Mouse (Mus musculus) liver, embryonic 14.5 days (tissue): Measurements from ENCODE around the gene Med27. TPM values are rescaled to one million over a fixed set of nuclear protein-coding genes. Genes with fewer than 3 reads are reported as not detected.

Experiments
- ATAC-seq: fragments of 200-750 bp; cut with Nextera tagmentation; 2 replicates; pipeline ENCODE4 v1.8.0; 2017; ENCODE audit warnings: moderate number of reproducible peaks, mild to moderate bottlenecking, moderate library complexity; ENCODE audit not compliant: insufficient read depth
- DNase-seq, 3 experiments: peaks; one replicate each; pipeline ENCODE4 v3.0.0-alpha.2; 2012 to 2013; ENCODE audit warnings: low read depth in 3 of 3, low spot score in 3 of 3
- H3K27ac ChIP-seq: fragments of 300-500 bp; sonication (generic); 2 replicates; pipeline ENCODE4 v1.5.1; 2014; ENCODE audit warnings: moderate library complexity, mild to moderate bottlenecking, control low read depth, inconsistent platforms
- H3K27me3 ChIP-seq: fragments of 300-500 bp; sonication (generic); 2 replicates; pipeline ENCODE4 v1.6.1; 2014; ENCODE audit warnings: mild to moderate bottlenecking, low read length, moderate library complexity; ENCODE audit not compliant: control insufficient read depth, insufficient read depth
- H3K36me3 ChIP-seq: fragments of 300-500 bp; sonication (generic); replicated peaks from 2 replicates; pipeline ENCODE4 v1.6.1; 2014; ENCODE audit warnings: low read depth; ENCODE audit not compliant: control insufficient read depth, insufficient read depth
- H3K4me1 ChIP-seq, 2 experiments: fragments of 200-500 bp in 1 of 2; fragments of 300-500 bp in 1 of 2; sonication (generic) in 1 of 2; replicated peaks; 2 replicates each; pipeline ENCODE4 v1.6.1; 2012 to 2014; ENCODE audit warnings: antibody characterized with exemption in 1 of 2, inconsistent platforms in 1 of 2, low read length in 1 of 2; ENCODE audit not compliant: control insufficient read depth in 2 of 2, insufficient read depth in 2 of 2
- H3K4me2 ChIP-seq: fragments of 300-500 bp; sonication (generic); 2 replicates; pipeline ENCODE4 v1.6.1; 2014; ENCODE audit warnings: low read depth, mild to moderate bottlenecking, control low read depth, moderate library complexity
- H3K4me3 ChIP-seq, 2 experiments: fragments of 200-500 bp in 1 of 2; fragments of 300-500 bp in 1 of 2; sonication (generic) in 1 of 2; 2 replicates each; pipeline ENCODE4 v1.5.1; 2012 to 2014; ENCODE audit warnings: low read depth in 2 of 2, low read length in 2 of 2, mild to moderate bottlenecking in 2 of 2, control low read depth in 1 of 2, inconsistent platforms in 1 of 2, moderate library complexity in 1 of 2; ENCODE audit not compliant: insufficient read depth in 1 of 2
- H3K9ac ChIP-seq: fragments of 300-500 bp; sonication (generic); replicated peaks from 2 replicates; pipeline ENCODE4 v1.6.1; 2014; ENCODE audit warnings: mild to moderate bottlenecking, control low read depth, moderate library complexity
- H3K9me3 ChIP-seq: fragments of 300-500 bp; sonication (generic); 2 replicates; pipeline ENCODE4 v1.6.1; 2016; ENCODE audit warnings: low read length, mixed read lengths; ENCODE audit not compliant: control insufficient read depth
- CTCF ChIP-seq: IDR thresholded peaks from 2 replicates; pipeline ENCODE4 v1.5.1; 2016; ENCODE audit warnings: antibody characterized with exemption, low read depth, control low read depth
- EP300 ChIP-seq: IDR thresholded peaks from 2 replicates; pipeline ENCODE4 v1.6.1; 2016; ENCODE audit warnings: antibody characterized with exemption, low read depth
- WGBS: fragments of 180-500 bp; shearing (Covaris S2); extraction: QIAGEN DNeasy Blood & Tissue Kit; methylation state at CpG from one replicate; pipeline ENCODE4 v1.1.7; 2014; ENCODE audit not compliant: insufficient replicate concordance; 5-methylcytosine and 5-hydroxymethylcytosine counted together
- polyA plus RNA-seq, 2 experiments: library from polyadenylated mRNA; depleted of rRNA in 1 of 2; stranded (reverse) in 1 of 2; unstranded in 1 of 2; fragments of >200 nt; fragmentation: Nextera tagmentation in 1 of 2; extraction: Ambion mirVana in 1 of 2; gene quantifications; 2 replicates each; pipeline versions ENCODE4 v1.2.1 to v1.2.3; 2012 to 2014

Med27 gene
- polyA plus RNA-seq, 2 experiments = 15.0 to 16.5 TPM

DNA sequence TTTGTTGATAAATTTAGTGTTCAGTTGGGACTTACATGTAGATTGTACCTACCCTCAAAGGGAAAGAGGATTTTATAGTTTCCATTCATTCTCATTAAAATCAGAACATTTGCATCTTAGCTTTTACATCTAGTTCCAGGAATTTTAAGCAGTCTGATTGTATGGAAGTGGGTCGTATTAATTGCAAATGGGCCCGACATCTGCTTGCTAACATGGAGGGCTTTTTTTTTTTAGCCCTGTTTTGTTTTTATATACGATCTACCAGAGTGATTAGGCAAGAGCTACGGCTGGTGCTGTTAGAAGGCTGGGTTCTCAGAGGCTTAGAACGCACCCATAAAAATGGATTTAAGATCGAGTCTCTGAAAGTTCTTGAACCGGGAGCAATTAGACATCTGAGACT lies 139.9 kb downstream of the Med27 start:
- 72% methylated on average over 7 of the region's 7 CpGs for WGBS
- Histone ChIP-seq H3K9ac (no peak overlapping the region), H3K4me3 (no peak overlapping the region), H3K27ac (no peak overlapping the region), H3K4me2 (no peak overlapping the region), H3K4me1 (no peaks in the 10 kb centered on the region), H3K36me3 (no peaks in the 10 kb centered on the region), H3K9me3 (no peaks in the 10 kb centered on the region), H3K27me3 (no peaks in the 10 kb centered on the region)
- TF ChIP-seq CTCF = no peak
- no peak for TF ChIP-seq EP300
- no peak for ATAC-seq
- DNase-seq = no peak

DNA sequence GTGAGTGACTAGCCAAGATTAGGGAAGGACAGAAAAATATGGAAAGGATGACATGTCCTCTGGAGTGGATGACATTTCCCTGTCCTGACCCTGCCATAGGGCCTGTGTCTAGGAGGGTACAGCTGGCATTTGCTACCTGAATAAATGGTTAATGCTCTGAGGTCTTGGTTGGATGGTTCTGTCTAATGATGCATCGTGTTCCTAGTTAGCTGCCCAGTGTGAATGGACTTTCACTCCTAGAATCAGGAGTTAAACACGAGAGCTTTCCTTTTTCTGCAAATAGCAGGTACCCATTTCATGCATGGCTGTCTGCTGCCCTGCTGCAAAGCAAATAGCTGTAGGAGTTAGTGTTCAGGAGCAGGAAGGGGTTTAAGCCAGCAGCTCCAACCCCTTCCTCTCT lies 141.0 kb downstream of the Med27 start:
- Histone ChIP-seq H3K36me3 (no peaks in the 10 kb centered on the region), H3K4me2 (no peak overlapping the region), H3K9me3 (no peaks in the 10 kb centered on the region), H3K9ac (no peak overlapping the region), H3K4me1 (no peaks in the 10 kb centered on the region), H3K27me3 (no peaks in the 10 kb centered on the region), H3K4me3 (no peak overlapping the region), H3K27ac (no peak overlapping the region)
- DNase-seq = no peak
- ATAC-seq = no peak
- whole genome bisulfite sequencing = 73% methylated on average over 2 of the region's 2 CpGs
- TF ChIP-seq EP300 = no peak
- TF ChIP-seq CTCF = no peak

DNA sequence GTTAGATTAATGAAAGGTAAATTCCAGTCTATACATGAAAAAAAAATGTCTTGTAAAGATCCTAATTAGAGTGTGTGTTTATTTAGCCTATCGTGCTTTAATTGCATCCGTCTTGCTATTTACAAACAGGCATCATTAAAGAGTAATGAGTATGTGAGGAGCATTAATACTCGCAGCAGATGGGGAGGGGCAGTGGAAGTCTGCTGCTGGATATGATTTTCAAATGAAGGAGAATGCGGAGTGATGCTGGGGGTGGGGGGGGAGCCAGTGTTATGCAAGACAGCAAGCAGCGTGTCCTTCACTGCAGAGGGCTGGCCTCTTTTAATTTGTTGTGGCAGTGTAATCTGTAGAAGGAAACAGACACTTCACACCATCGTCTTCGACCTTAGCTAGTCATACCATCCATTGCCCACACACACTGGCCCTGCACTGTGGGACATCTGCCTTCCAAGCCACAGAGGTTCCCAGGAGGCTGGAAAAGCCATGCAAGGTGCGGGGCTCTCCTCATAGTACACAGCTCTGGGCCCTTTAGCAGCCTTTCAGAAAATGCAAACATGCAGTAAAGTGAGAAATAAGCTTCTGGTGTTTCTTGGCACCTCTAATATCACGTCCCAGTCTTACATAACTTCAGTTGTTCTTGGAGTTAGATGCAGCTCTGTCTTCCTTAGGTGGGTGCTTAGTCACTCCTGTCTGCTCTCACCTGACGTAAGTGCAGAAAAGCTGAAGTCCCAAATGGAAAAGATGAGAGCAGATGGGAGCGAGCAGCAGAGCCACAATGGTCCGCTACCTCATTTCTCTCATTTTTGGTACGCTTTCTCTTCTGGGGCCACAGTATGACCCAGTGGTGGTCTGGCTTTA lies 142.0 kb downstream of the Med27 start:
- no peak for TF ChIP-seq EP300
- TF ChIP-seq CTCF = no peak
- Histone ChIP-seq H3K27me3 (no peaks in the 10 kb centered on the region), H3K36me3 (no peaks in the 10 kb centered on the region), H3K4me1 (no peaks in the 10 kb centered on the region), H3K27ac (no peak overlapping the region), H3K9me3 (no peaks in the 10 kb centered on the region), H3K9ac (no peak overlapping the region), H3K4me3 (no peak overlapping the region), H3K4me2 (no peak overlapping the region)
- no peak for ATAC-seq
- no peak for DNase-seq
- 71% methylated on average over 13 of the region's 13 CpGs for WGBS

DNA sequence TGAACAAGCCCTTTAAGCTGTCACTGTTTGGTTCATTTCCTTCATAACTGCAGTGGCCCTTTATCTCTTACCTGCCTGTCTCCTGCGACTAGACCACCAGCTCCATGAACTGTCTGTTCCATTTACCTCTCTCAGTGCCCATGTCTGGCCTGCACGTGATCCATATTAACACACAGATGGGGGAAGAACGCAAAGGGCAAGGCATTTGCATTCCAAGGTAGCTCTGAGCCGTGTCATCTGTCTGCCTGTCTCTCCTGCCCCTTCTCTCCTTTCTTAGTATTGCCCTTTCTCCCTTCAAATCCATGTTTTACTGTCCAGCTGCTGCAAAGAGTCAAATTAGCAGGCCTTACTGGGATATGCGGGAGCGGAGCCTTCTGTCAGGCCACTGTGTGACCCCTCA lies 145.0 kb downstream of the Med27 start:
- no peaks in the 10 kb centered on the region for H3K36me3 ChIP-seq
- H3K4me2 ChIP-seq = no peak overlapping the region
- DNase-seq = no peak
- H3K4me3 ChIP-seq = no peak overlapping the region
- no peak for TF ChIP-seq EP300
- TF ChIP-seq CTCF = no peak
- 77% methylated on average over 6 of the region's 6 CpGs for WGBS
- no peaks in the 10 kb centered on the region for H3K27me3 ChIP-seq
- H3K9me3 ChIP-seq = no peaks in the 10 kb centered on the region
- no peak overlapping the region for H3K9ac ChIP-seq
- H3K4me1 ChIP-seq = no peaks in the 10 kb centered on the region
- no peak for ATAC-seq
- no peak overlapping the region for H3K27ac ChIP-seq

DNA sequence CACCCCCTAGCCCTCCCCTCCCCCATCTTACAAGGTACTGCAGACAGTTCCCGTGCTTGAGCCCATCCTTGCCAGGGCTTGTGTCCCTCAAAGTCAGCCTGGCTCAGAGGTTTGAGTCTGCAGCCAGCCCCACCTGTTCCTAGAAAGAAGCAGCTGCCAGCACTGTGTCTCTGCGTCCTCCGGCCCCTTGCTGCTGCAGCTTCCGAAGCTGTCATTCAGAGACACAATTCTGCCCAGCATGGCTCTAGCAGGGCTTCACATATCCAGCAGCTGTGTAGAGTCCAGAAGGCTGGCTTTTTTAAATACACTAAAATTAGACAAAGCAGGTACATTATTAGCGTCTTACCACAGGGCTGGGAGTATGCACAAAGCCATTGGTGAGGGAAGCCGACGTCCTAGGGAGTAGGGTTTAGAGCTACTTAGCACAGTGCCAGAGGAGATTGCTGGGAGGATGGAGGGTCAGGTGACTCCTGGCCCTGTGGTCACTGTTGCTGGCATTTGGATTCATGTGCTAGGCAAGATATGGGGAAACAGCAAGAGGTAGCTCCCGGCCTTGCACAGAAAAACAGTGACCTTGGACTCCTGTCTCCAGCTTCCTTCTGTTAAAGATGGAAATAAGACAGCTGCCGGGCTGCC lies 146.9 kb downstream of the Med27 start:
- Histone ChIP-seq H3K4me2 (no peak overlapping the region), H3K9me3 (no peaks in the 10 kb centered on the region), H3K36me3 (no peaks in the 10 kb centered on the region), H3K27me3 (no peaks in the 10 kb centered on the region), H3K4me3 (no peak overlapping the region), H3K4me1 (no peaks in the 10 kb centered on the region), H3K27ac (no peak overlapping the region), H3K9ac (no peak overlapping the region)
- TF ChIP-seq EP300 (no peak), CTCF (no peak)
- no peak for DNase-seq
- ATAC-seq = no peak
- WGBS = 63% methylated on average over 9 of the region's 9 CpGs
